Mouse (Mus musculus) mature B cell (primary cell): ENCODE results near the gene Fate1.
"Not testable (repeated sequence)": the region's sequence is repeated elsewhere in the genome, so short reads cannot be mapped to it uniquely, and the experiment has no call there.

Experiments used
- in situ Hi-C: fragments of 300-500 bp; cut with MboI; formaldehyde crosslinking; loops from 2 replicates; pipeline ENCODE4 v1.14.3; 2019

Gene Fate1

GRCm38 (mm10) chrX:71972686-71973085 is at the start of gene Fate1:
Fate1 (plus strand) TSS chrX:71972986.
- in situ Hi-C loops, result no loop called here

- in situ Hi-C loops, result no loop called here
These were observed 26.2 kb upstream of the Fate1 start for GRCm38 (mm10) chrX:71946631-71947030.

- in situ Hi-C loops, result no loop called here
These were observed 14.4 kb upstream of the Fate1 start for GRCm38 (mm10) chrX:71958366-71958765.

DNA sequence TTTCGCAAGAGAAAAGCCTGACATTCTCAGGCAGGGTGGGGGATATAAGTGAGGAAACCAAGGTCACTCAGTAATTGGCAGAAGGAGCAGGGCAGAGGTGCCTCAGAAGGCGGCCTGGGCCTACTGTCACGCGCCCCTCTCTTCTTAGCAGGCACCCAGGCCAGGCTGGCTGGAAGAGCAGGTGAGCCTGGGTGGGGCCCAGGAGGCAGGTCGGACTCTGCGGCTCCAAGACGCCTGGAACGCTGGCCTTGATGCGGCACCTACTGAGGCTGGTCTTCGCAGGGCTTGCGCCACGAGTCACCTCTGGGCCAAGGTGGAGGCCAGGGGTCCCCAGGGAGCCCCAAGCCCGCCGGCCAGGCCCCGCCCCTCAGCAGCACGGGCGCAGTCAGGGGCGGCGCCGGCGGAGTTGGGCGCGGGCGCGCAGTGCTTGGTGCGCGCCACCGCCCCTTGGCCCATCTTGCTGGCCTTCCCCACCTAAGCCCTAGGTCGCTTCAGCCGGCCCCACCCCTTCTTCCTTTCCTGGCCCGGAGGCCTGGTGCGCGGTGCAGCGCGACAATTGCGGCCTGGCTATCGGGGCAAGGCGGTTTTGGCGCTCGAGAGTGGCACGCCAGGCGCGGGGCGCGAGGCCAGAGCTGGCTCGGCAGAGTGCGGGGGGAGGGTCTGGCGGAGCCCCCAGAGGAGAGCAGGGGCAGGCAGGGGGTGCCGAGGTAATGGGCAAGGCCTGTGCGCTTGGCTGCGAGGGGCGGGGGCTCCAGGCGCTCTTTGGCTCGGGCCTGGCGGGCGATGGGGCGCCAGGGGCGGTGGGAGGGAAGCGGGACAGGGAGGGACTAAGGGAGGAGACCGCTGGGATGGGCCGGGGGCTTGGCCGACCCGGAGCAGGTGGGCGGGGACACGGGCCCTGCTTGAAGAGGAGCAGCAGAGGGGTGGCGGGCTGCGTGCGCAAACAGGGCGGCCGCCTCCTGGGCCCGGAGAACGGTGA is 10.4 kb upstream of the Fate1 start, which contains the start of gene Prrg3:
TSS of gene Prrg3 (plus strand) at position 552 of the 979 bp plus-strand sequence.
- in situ Hi-C loops, result no loop called here

DNA sequence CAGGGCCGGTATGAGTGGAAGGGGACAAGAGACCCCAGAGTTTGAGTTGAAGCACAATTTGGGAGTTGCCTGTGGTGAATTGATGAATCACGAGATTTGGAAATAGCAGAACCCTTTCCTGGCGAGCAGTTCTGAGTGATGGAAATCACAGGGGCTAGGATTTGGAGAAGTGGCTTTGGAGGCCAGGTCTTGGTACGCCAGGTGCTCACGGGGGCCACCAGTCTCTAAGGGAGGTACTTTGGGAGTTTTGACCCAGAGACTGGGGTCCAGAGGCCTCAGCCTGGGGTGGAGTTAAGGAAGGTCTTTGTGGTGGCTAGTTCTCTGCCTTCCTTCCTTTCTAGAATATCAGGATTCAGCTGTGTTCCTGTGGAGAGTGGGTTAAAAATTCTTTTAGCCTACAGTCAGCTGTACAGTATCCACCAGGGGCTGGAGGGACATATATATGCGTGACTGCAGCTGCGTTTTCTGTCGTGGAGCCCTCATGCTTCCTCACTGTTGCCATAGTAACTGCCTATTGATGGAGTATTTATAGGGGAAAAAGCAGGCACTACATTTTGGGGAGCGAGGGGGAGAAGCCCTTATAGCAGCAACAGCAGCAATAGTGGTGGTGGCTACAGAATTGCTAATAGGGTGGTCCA is 9.4 kb upstream of the Fate1 start:
- in situ Hi-C loops, result no loop called here

DNA sequence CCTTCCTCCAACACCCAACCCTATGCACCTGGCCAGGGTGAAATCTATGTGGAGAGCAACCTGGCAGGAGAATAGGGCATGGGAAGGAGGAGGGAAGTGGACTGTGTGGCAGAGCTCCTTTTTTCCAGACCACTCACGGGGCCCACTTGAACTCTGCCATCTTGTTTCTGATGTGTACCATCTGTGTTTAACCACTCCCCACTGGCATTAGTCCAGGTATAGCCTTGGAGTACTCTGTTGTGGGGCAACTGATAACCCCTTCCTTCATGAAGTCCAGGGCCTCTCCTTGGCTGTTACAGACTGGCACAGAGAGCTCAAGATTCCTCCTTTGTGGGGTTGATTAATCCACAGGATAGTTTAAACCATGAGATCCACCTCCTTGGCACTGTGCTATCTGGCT is 4.6 kb upstream of the Fate1 start:
- in situ Hi-C loops, result no loop called here

DNA sequence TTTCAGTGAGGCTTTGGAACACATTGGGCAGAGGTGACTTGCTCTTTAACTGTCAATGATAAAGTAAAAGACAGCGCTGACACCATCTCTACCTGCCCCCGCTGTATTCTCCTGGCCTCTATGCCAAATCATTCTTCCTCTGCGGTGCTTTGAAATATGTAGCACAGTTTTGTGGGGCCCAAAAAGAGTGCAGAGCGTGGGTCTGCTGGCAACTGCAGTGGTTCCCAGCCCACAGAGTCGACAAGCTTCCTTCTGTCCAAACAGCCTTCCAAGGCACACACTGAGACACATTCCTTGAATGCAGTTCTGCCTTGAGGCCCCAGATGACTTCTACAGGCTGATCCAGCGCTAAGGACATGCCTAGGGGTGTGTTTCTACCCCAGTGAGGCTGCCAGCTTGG is 4.0 kb upstream of the Fate1 start:
- in situ Hi-C loops, result no loop called here

DNA sequence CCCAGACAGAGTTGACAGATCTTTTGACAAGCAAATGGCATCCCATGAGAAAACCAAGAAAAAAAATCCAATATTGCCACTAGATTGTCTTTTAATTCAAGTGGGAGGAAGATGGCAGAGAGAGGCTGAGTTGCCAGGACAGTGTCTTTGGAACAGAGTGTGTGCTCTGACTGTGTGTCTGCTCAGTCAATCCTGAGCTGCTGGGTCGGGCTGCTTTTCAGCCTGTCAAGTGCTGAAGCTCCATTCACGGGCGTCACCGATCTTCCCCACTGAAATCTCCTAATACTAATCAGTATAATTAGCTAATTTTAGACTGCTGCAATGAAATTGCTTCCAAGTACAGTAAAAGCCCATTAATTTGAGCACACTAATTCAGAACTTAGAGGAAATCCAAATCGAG is 1.5 kb upstream of the Fate1 start:
- in situ Hi-C loops, result no loop called here

DNA sequence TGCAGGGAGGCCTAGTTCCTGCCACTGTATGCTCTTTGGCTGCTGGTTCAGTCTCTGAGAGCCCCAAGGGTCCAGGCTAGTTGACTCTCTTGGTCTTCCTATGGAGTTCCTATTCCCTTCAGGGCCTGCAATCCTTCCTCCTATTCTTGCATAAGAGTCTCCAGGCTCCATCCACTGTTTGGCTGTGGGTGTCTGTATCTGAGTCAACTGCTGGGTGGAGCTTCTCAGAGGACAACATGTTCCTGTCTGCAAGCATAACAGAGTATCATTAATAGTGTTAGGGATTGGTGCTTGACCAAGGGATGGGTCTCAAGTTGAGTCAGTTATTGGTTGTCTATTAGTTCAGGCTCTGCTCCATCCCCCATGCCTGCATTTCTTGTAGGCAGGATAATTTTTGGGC is 4.9 kb downstream of the Fate1 start:
- in situ Hi-C loops, result not testable (repeated sequence)

DNA sequence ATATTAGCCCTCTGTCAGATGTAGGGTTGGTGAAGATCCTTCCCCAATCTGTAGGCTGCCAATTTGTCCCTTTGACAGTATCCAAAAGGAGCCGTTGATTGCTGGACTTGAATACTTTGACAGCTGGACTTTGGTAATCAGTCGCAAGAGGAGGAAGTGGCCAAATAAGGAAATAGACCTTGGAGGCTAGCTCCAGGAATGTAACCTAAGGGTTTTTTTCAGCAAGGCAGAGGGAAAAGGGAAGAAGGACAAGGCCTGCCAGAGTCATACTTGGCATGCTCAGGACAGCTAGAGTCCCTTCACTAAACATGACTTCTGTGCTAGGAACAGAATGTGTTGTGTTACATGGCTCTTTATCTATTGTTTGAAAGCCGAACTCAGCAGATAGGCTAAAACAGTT is 7.7 kb downstream of the Fate1 start:
- in situ Hi-C loops, result no loop called here

GRCm38 (mm10) chrX:71981322-71981721 is 8.5 kb downstream of the Fate1 start:
- in situ Hi-C loops, result no loop called here

DNA sequence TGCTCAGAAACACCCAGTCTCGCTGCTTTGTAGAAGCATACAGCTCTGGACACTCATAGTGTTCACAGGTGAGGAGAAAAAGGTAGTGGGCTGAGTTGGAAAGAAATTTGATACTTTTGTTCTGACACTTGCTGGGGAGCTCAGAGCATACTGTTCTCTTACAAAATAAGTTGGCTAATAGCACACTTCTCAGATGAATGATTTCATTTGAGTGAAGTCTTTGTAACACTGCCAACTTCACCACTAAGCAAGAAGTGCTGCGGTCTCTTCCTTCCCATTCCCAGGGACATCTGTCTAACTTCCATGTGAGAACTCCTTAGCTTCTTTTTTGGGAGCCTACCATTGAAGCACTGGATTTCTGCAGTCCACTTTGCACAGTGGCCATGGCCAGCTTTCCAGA is 10.4 kb downstream of the Fate1 start:
- in situ Hi-C loops, result no loop called here

DNA sequence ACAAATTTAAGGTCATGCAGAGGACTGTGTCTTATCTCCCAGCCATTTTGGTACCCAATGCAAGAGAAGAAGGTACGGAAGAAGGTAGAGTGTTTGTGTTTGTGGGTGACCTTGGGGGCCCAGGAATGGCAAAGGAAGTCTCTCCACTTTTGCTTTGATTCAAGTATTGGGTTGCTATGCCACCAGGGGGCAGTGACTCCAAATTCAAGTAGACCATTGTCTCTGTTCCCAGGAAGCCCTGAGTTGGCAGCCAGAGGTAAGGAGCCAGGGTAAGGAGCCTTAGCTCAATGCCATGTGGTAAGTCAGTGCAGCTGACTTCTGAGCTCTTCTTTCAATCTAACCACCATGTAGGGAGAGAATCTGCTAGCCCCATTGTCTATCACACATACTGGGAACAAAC is 11.0 kb downstream of the Fate1 start:
- in situ Hi-C loops, result no loop called here

DNA sequence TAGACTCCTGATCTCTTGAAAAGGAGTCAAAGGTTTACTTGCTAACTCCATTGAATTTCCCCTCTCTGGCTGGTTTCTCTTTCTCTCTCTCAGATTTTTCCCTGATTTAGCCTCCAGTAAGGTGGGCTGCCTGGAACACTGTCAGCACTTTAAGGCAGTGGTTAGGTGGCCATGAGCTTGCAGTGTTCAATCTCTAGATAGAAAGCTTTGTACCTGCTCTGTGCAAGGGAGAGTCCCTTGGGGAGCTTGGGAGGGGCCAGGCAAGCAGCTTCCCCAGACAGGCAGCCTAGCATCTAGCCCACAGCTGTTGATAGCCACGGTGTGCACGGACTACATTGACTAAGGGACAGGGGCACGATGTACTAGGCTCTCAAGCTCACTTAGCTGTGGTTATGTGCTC is 18.8 kb downstream of the Fate1 start, which contains the start of gene Cnga2:
TSS of gene Cnga2 (plus strand) at position 301 of the 400 bp plus-strand sequence.
- in situ Hi-C loops, result no loop called here

- in situ Hi-C loops, result no loop called here
These were observed 23.2 kb downstream of the Fate1 start for GRCm38 (mm10) chrX:71995972-71996371.

DNA sequence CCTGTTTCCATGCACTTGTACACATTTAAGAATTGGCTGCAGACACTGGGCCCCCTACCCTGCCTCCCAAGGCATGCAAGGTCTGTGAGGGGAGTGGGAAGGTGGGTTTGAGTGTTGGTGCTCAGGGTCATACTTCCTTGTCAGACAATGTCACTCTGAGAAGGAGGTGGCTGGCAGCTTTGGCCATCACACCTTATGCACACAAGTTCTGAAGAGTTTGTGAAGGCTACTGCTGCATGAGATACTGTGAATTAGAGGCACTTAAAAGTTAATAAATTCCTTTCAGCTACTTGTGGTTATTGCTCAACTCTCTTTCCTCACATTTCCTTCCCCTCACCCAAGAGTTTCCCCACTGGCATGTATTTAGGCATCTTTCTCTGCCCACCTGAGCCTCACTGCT is 37.1 kb downstream of the Fate1 start:
- in situ Hi-C loops, result no loop called here

DNA sequence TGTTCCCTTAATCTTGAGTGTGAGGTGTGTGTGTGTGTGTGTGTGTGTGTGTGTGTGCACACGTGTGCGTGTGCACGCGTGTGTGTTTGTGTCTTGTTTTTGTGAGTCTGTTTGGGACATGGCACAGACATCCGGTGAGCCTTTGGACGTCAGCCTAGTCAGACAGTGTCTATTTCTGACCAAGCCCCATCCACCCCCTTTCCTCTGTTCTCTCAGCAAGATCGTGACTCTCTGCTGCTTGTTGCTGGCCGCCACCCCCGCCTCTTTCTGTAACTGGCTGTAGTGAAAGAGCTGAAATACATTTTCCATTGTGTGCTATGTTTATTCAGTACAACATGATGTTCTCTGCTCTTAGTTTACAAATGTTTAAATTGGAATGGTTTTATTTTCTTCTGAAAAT is 39.5 kb downstream of the Fate1 start:
- in situ Hi-C loops, result no loop called here

- in situ Hi-C loops, result no loop called here
These were observed 40.0 kb downstream of the Fate1 start for GRCm38 (mm10) chrX:72012804-72013203.

DNA sequence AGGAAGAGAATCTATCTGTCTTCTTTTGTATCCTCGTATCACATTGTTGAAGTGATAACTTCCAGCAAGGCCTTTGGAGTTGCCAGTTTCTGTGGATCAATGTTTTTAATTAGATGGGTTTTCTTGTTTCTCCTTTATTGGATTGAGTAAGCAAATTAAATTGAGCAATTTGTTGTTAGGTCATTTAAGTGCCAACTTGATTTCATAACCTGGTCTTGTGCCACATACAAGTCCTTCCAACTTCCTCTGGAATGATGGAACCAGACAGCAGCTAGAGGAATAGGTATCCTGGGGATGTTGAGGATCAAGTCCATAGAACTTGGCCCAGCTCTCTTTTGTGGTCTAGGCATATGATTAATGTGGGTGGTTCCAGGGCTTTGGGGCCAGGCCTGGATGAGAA is 49.5 kb downstream of the Fate1 start:
- in situ Hi-C loops, result no loop called here

- in situ Hi-C loops, result no loop called here
These were observed 50.1 kb downstream of the Fate1 start for GRCm38 (mm10) chrX:72022750-72023398.

GRCm38 (mm10) chrX:72023542-72023941 is 50.8 kb downstream of the Fate1 start:
- in situ Hi-C loops, result no loop called here
